Mouse (Mus musculus): ENCODE results near the gene Borcs7.

Borcs7 gene

GRCm38 (mm10) chr19:46689460-46690372 lies at the start of gene Borcs7:
Borcs7 (plus strand) TSS chr19:46689906.
- peak; percentile 87 for DNase-seq (ENCODE audit: low spot score)

GRCm38 (mm10) chr19:46640780-46641179 lies 48.9 kb upstream of the Borcs7 start:
- DNase-seq (ENCODE audit: low spot score) = no peak

GRCm38 (mm10) chr19:46641420-46642085 lies 48.2 kb upstream of the Borcs7 start:
- DNase-seq (ENCODE audit: low spot score) = peak; percentile 37

GRCm38 (mm10) chr19:46642136-46642753 lies 47.5 kb upstream of the Borcs7 start:
- no peak for DNase-seq (ENCODE audit: low spot score)

GRCm38 (mm10) chr19:46643236-46643635 lies 46.5 kb upstream of the Borcs7 start:
- no peak for DNase-seq (ENCODE audit: low spot score)

- DNase-seq (ENCODE audit: low spot score) = no peak
Measured at GRCm38 (mm10) chr19:46644343-46644792, 45.3 kb upstream of the Borcs7 start.

GRCm38 (mm10) chr19:46644793-46645602 lies 44.7 kb upstream of the Borcs7 start:
- no peak for DNase-seq (ENCODE audit: low spot score)

- no peak for DNase-seq (ENCODE audit: low spot score)
Measured at GRCm38 (mm10) chr19:46646041-46646481, 43.6 kb upstream of the Borcs7 start.

GRCm38 (mm10) chr19:46647254-46647653 lies 42.5 kb upstream of the Borcs7 start:
- no peak for DNase-seq (ENCODE audit: low spot score)

GRCm38 (mm10) chr19:46647850-46648249 lies 41.9 kb upstream of the Borcs7 start:
- no peak for DNase-seq (ENCODE audit: low spot score)

GRCm38 (mm10) chr19:46648565-46648964 lies 41.1 kb upstream of the Borcs7 start:
- DNase-seq (ENCODE audit: low spot score) = no peak

GRCm38 (mm10) chr19:46653188-46653587 lies 36.5 kb upstream of the Borcs7 start:
- DNase-seq (ENCODE audit: low spot score) = no peak

- no peak for DNase-seq (ENCODE audit: low spot score)
Measured at GRCm38 (mm10) chr19:46653616-46654235, 36.0 kb upstream of the Borcs7 start.

- no peak for DNase-seq (ENCODE audit: low spot score)
Measured at GRCm38 (mm10) chr19:46655626-46656025, 34.1 kb upstream of the Borcs7 start.

- no peak for DNase-seq (ENCODE audit: low spot score)
Measured at GRCm38 (mm10) chr19:46656151-46656840, 33.4 kb upstream of the Borcs7 start.

- no peak for DNase-seq (ENCODE audit: low spot score)
Measured at GRCm38 (mm10) chr19:46657339-46658020, 32.2 kb upstream of the Borcs7 start.

GRCm38 (mm10) chr19:46658348-46658747 lies 31.4 kb upstream of the Borcs7 start:
- no peak for DNase-seq (ENCODE audit: low spot score)

GRCm38 (mm10) chr19:46658851-46659250 lies 30.9 kb upstream of the Borcs7 start:
- DNase-seq (ENCODE audit: low spot score) = no peak

GRCm38 (mm10) chr19:46661511-46661910 lies 28.2 kb upstream of the Borcs7 start:
- no peak for DNase-seq (ENCODE audit: low spot score)

- DNase-seq (ENCODE audit: low spot score) = no peak
Measured at GRCm38 (mm10) chr19:46662214-46662613, 27.5 kb upstream of the Borcs7 start.

All from layer of hippocampus, adult 11-12 months (tissue).